Mouse (Mus musculus) liver, embryonic 14.5 days (tissue): ENCODE data around the gene Cacna1f. TPM values are rescaled to one million over a fixed set of nuclear protein-coding genes. Genes with fewer than 3 reads are reported as not detected.

ENCODE experiments used
- ATAC-seq: fragments of 200-750 bp; cut with Nextera tagmentation; 2 replicates; pipeline ENCODE4 v1.8.0; 2017; ENCODE audit warnings: moderate number of reproducible peaks, mild to moderate bottlenecking, moderate library complexity; ENCODE audit not compliant: insufficient read depth
- DNase-seq, 3 experiments: peaks; one replicate each; pipeline ENCODE4 v3.0.0-alpha.2; 2012 to 2013; ENCODE audit warnings: low read depth in 3 of 3, low spot score in 3 of 3
- H3K27ac ChIP-seq: fragments of 300-500 bp; sonication (generic); 2 replicates; pipeline ENCODE4 v1.5.1; 2014; ENCODE audit warnings: moderate library complexity, mild to moderate bottlenecking, control low read depth, inconsistent platforms
- H3K27me3 ChIP-seq: fragments of 300-500 bp; sonication (generic); 2 replicates; pipeline ENCODE4 v1.6.1; 2014; ENCODE audit warnings: mild to moderate bottlenecking, low read length, moderate library complexity; ENCODE audit not compliant: control insufficient read depth, insufficient read depth
- H3K36me3 ChIP-seq: fragments of 300-500 bp; sonication (generic); replicated peaks from 2 replicates; pipeline ENCODE4 v1.6.1; 2014; ENCODE audit warnings: low read depth; ENCODE audit not compliant: control insufficient read depth, insufficient read depth
- H3K4me1 ChIP-seq, 2 experiments: fragments of 200-500 bp in 1 of 2; fragments of 300-500 bp in 1 of 2; sonication (generic) in 1 of 2; replicated peaks; 2 replicates each; pipeline ENCODE4 v1.6.1; 2012 to 2014; ENCODE audit warnings: antibody characterized with exemption in 1 of 2, inconsistent platforms in 1 of 2, low read length in 1 of 2; ENCODE audit not compliant: control insufficient read depth in 2 of 2, insufficient read depth in 2 of 2
- H3K4me2 ChIP-seq: fragments of 300-500 bp; sonication (generic); 2 replicates; pipeline ENCODE4 v1.6.1; 2014; ENCODE audit warnings: low read depth, mild to moderate bottlenecking, control low read depth, moderate library complexity
- H3K4me3 ChIP-seq, 2 experiments: fragments of 200-500 bp in 1 of 2; fragments of 300-500 bp in 1 of 2; sonication (generic) in 1 of 2; 2 replicates each; pipeline ENCODE4 v1.5.1; 2012 to 2014; ENCODE audit warnings: low read depth in 2 of 2, low read length in 2 of 2, mild to moderate bottlenecking in 2 of 2, control low read depth in 1 of 2, inconsistent platforms in 1 of 2, moderate library complexity in 1 of 2; ENCODE audit not compliant: insufficient read depth in 1 of 2
- H3K9ac ChIP-seq: fragments of 300-500 bp; sonication (generic); replicated peaks from 2 replicates; pipeline ENCODE4 v1.6.1; 2014; ENCODE audit warnings: mild to moderate bottlenecking, control low read depth, moderate library complexity
- H3K9me3 ChIP-seq: fragments of 300-500 bp; sonication (generic); 2 replicates; pipeline ENCODE4 v1.6.1; 2016; ENCODE audit warnings: low read length, mixed read lengths; ENCODE audit not compliant: control insufficient read depth
- CTCF ChIP-seq: IDR thresholded peaks from 2 replicates; pipeline ENCODE4 v1.5.1; 2016; ENCODE audit warnings: antibody characterized with exemption, low read depth, control low read depth
- EP300 ChIP-seq: IDR thresholded peaks from 2 replicates; pipeline ENCODE4 v1.6.1; 2016; ENCODE audit warnings: antibody characterized with exemption, low read depth
- WGBS: fragments of 180-500 bp; shearing (Covaris S2); extraction: QIAGEN DNeasy Blood & Tissue Kit; methylation state at CpG from one replicate; pipeline ENCODE4 v1.1.7; 2014; ENCODE audit not compliant: insufficient replicate concordance; 5-methylcytosine and 5-hydroxymethylcytosine counted together
- polyA plus RNA-seq, 2 experiments: library from polyadenylated mRNA; depleted of rRNA in 1 of 2; stranded (reverse) in 1 of 2; unstranded in 1 of 2; fragments of >200 nt; fragmentation: Nextera tagmentation in 1 of 2; extraction: Ambion mirVana in 1 of 2; gene quantifications; 2 replicates each; pipeline versions ENCODE4 v1.2.1 to v1.2.3; 2012 to 2014

Gene Cacna1f
- polyA plus RNA-seq, 2 experiments = 0.04 to 0.11 TPM

DNA sequence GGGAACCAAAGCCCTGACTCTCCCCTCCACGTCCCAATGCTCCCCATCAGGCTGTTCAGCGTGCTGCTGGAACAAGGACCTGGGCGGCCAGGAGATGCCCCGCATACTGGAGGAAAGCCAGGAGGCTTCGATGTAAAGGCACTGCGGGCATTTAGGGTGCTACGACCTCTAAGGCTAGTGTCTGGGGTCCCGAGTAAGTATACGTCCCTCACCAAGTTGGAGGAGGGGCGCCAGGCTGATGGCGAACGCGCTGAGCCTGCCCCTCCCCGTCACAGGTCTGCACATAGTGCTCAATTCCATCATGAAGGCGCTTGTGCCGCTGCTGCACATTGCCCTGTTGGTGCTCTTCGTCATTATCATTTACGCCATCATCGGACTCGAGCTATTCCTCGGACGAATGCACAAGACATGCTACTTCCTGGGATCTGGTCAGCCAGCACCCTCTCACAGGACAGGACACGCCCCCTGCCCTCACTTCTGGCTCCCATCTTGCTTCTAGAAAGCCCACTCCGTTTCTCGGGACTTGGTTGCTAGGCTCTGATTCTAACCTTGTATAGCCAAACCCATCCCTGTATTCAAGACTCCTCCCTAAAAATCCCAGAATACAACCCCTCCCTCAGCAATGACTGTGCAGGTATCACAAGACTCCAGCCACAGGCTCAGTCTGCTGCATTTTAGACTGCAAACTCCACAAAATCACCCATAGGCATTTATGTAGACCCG lies 3.8 kb downstream of the Cacna1f start:
- ATAC-seq (no peak), DNase-seq (no peak)
- Histone ChIP-seq H3K27me3 (peaks cover 4% of the 10 kb centered on the region; the same call in 1 of the 2 replicates), H3K4me3 (no peak overlapping the region), H3K27ac (no peak overlapping the region), H3K4me1 (peaks cover 0 to under 1% of the 10 kb centered on the region in 2 experiments; a peak in 1 of 4 replicates), H3K4me2 (peak overlapping the region; percentile 24), H3K9ac (no peak overlapping the region), H3K36me3 (no peaks in the 10 kb centered on the region), H3K9me3 (no peaks in the 10 kb centered on the region)
- TF ChIP-seq EP300 (no peak), CTCF (no peak)
- 20% methylated on average over 26 of the region's 26 CpGs for WGBS

- Histone ChIP-seq H3K9ac (no peak overlapping the region), H3K27ac (no peak overlapping the region), H3K9me3 (no peaks in the 10 kb centered on the region), H3K27me3 (no peaks in the 10 kb centered on the region), H3K4me2 (no peak overlapping the region), H3K36me3 (no peaks in the 10 kb centered on the region), H3K4me1 (no peaks in the 10 kb centered on the region), H3K4me3 (no peak overlapping the region)
- TF ChIP-seq CTCF (no peak), EP300 (no peak)
- 51% methylated on average over 12 of the region's 12 CpGs for WGBS
- ATAC-seq (no peak), DNase-seq (no peak)
These were observed 11.1 kb downstream of the Cacna1f start for GRCm38 (mm10) chrX:7617889-7618551.

- H3K9me3 ChIP-seq = no peaks in the 10 kb centered on the region
- H3K27me3 ChIP-seq = no peaks in the 10 kb centered on the region
- TF ChIP-seq EP300 (no peak), CTCF (no peak)
- WGBS = 63% methylated on average over 6 of the region's 6 CpGs
- DNase-seq (no peak), ATAC-seq (no peak)
- H3K4me1 ChIP-seq = no peaks in the 10 kb centered on the region
- H3K27ac ChIP-seq = no peak overlapping the region
- no peak overlapping the region for H3K4me3 ChIP-seq
- no peaks in the 10 kb centered on the region for H3K36me3 ChIP-seq
- no peak overlapping the region for H3K4me2 ChIP-seq
- no peak overlapping the region for H3K9ac ChIP-seq
These were observed 25.7 kb downstream of the Cacna1f start for GRCm38 (mm10) chrX:7632560-7632959.

DNA sequence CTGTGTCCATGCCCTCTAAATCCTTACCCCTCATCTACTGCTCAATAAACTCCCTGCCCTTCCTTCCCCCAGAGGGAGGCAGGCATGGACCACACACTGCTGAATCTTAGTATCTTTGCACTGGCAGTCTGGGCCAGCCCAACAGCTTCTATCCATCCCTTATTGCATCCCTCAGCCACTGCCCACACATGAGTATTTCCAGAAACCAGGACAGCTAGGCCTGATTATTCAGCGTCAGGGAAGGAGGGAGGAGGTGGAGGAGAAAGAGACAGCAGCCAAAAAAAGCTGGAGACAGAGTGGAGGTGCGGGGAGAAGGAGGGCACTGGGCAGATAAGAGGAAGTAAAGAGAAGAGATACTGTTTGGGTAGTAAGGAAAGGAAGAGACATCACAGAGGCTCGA lies 28.2 kb downstream of the Cacna1f start:
- WGBS = 33% methylated on average over 3 of the region's 3 CpGs
- H3K27me3 ChIP-seq = peaks cover 4% of the 10 kb centered on the region

DNA sequence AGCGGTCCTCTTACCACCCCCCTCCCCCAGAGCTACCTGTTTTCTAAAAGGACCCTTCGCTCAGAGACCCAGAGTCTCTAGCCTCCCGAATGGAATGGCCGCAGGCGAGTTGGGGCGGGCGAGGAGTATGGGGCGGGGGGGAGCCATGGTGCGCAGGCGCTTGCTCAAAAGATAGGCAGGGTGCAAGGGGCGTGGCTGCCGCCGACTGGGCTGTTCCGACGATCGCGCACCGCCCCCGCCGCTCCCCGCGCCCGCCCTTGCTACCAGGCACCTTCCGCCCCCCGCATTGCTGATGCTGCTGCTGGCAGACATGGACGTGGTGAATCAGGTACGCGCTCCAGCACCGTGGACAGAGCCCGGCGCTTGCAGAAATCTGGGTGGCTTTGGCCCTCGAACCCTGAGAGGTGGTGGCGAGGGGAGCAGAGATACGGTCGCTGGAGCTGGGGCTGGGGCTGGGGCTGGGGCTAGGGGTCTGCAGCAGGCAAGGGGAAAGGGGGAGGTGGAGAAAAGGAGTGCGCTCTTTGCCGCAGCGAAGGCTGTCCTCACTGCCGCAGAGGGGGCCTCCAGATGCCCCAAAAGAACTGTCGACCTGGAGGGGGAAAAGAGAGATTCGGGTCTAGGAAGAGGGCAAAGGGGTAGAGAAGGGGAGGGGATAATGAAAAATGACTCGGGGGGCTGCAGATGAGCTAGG lies 31.7 kb downstream of the Cacna1f start, which contains the start of gene Syp:
TSS of gene Syp (plus strand) at position 71 of the 691 bp plus-strand sequence.
- H3K36me3 ChIP-seq = no peaks in the 10 kb centered on the region
- peaks cover 4% of the 10 kb centered on the region for H3K27me3 ChIP-seq
- peak within 1 kb of the TSS; percentile 27 to 33; a peak in 3 of 4 replicates for H3K4me3 ChIP-seq
- ATAC-seq (peak; percentile 89), DNase-seq (peak; percentile 54 to 61 (median 57))
- H3K27ac ChIP-seq = no peak within 1 kb of the TSS
- H3K9me3 ChIP-seq = no peaks in the 10 kb centered on the region
- TF ChIP-seq EP300 (no peak), CTCF (no peak)
- H3K4me2 ChIP-seq = peak within 1 kb of the TSS; percentile 64
- WGBS = 13% methylated on average over 33 of the region's 42 CpGs
- H3K9ac ChIP-seq = 0 out of 2 replicates have a peak within 1 kb of the TSS, but pooled peaks have one; percentile 18
- H3K4me1 ChIP-seq = peaks cover 0 to 4% of the 10 kb centered on the region in 2 experiments; a peak in 2 of 4 replicates

More for the DNA sequence above, 28.2 kb downstream of the Cacna1f start:
- no peaks in the 10 kb centered on the region for H3K36me3 ChIP-seq
- H3K9ac ChIP-seq = no peak overlapping the region
- peaks cover 0 to 2% of the 10 kb centered on the region in 2 experiments; a peak in 2 of 4 replicates for H3K4me1 ChIP-seq
- H3K4me2 ChIP-seq = no peak overlapping the region
- H3K9me3 ChIP-seq = no peaks in the 10 kb centered on the region
- DNase-seq = no peak
- no peak overlapping the region for H3K4me3 ChIP-seq
- TF ChIP-seq CTCF (no peak), EP300 (no peak)
- no peak overlapping the region for H3K27ac ChIP-seq
- no peak for ATAC-seq
